Mouse (Mus musculus) ovary, postnatal 10 days (tissue): ENCODE data around the gene Slc25a28.

Experiments used
- DNase-seq: peaks from one replicate; pipeline ENCODE4 v3.0.0; 2022; ENCODE audit warnings: low spot score

Gene Slc25a28

GRCm38 (mm10) chr19:43675525-43676400 lies 1.1 kb upstream of the Slc25a28 start:
- DNase-seq, result no peak

DNA sequence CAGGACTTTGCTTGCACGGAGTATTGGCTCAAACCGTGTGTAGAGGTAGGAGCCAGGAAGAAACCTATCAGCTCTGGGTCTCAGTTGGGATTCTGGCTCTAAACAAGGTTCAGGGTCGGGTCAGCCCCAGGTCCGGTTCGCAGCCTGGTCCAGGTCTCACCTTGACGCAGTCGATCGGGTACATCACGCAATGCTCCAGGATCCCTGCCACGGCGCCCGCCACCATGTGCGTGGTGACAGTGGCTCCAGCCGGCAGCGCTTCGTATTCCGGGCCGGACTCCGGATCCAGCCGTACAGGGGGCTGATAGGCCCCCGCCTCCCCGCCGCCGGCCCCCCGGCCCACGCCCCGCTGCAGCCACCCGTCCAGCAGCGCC lies 378 bp downstream of the Slc25a28 start:
- no peak for DNase-seq

- DNase-seq, result no peak
These were observed 967 bp downstream of the Slc25a28 start for GRCm38 (mm10) chr19:43673513-43674315.

GRCm38 (mm10) chr19:43671054-43671453 lies 3.6 kb downstream of the Slc25a28 start:
- no peak for DNase-seq

- DNase-seq, result no peak
These were observed 5.4 kb downstream of the Slc25a28 start for GRCm38 (mm10) chr19:43669136-43669759.

- DNase-seq, result no peak
These were observed 7.3 kb downstream of the Slc25a28 start for GRCm38 (mm10) chr19:43667430-43667809.

DNA sequence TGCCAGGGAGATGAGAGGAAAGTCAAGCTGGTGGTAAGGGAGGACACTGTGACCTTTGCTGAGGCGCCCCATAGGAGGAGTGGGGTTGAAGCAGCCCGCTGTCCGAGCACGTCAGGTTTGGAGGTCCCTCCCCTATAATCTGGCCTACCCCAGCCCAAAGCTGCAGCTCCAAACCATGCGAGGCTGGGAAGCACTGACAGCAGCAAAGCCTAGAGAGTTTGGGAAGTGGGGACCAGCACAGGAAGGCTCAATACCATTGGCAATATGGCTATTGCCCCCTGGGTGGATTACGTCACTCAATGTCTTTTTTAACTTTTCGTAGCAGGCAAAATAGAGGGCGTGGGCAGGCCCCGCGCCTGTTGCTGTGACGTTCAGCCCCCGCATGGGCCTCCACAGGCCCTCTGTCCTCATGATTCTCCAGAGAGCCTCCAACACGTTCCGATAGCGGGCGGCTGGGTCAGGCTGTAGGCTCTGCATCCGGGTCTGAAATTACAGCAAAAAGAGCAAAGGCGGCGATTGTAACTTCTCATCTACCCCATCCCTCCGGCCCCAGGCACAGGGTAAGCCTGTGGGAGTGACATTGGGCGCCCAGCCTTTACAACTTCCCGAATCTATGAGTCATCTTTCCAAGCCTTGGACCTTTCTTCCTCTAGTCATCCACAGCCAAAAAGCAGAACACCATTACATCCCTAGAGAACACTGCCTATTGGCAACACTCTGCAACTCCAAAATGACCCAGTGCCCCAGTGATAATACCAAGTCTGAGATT lies 7.8 kb downstream of the Slc25a28 start:
- no peak for DNase-seq

DNA sequence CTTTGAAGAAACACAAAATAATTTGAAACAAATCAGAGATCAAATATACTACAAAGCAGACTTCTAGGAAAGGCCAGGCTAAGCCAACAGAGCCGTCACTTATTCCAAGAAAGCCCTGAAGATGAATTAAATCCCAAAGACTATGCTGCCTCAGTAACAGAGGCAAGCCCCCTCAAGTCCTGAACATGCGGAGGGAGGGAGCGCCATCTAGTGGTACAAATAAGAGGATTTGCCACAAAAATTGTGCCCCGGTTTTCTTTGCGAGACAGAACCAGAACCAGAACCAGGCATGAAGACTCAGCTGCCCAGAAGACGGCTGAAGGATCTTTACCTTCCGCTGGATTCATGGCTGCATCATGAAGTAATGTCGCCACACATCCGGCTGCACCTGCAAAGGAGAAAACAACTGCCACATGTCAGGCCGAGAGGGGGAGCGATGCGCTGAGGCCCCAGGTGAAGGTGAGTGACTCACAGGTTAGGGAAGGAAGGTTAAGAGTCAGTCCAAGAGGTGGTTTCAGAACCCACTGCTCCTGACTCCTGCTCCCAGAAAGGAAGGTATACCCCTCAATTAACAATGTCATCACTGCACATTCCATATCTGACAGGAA lies 9.1 kb downstream of the Slc25a28 start:
- DNase-seq, result no peak

DNA sequence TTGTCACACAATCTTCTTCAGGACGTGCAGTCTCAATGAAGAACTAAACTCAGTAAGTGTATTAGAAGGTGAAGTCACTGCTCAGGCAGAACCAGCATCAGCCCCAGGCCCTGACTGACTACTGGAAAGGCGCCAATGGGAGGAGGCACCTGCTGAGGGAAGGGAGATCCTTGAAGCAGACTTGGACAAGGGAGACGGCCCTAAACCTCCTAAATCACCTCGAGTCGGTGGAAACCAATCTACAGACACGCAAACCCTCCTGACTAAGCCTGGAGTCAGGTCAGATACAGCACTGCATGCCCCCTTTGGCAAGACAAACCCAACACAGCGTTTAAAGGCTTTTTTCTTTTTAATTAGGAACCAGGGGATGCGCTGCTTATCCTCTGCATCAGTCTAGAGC lies 11.2 kb downstream of the Slc25a28 start:
- no peak for DNase-seq

GRCm38 (mm10) chr19:43662176-43662967 lies 12.3 kb downstream of the Slc25a28 start:
- DNase-seq, result no peak

DNA sequence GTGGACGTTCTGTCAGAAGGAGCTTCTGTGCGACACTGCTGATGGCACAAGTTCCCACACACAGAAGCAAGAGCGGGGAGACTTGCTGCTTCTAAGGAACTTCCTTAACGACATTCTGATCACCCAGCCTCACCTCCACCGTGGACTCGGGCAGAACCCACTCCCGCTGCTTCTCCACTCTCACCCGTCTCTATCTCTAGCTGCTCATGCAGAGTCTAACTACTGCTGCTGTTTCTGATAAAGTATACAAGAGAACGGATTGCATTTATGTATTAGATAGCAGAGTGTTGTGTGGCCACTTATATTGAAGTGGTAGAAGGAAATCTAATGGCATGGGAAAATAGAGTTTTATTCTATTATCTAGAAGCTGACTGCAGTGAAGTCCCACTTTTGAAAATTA lies 13.9 kb downstream of the Slc25a28 start:
- DNase-seq, result no peak

- no peak for DNase-seq
These were observed 15.0 kb downstream of the Slc25a28 start for GRCm38 (mm10) chr19:43659632-43660031.

- DNase-seq, result no peak
These were observed 18.8 kb downstream of the Slc25a28 start for GRCm38 (mm10) chr19:43655735-43656492.

- DNase-seq, result no peak
These were observed 23.4 kb downstream of the Slc25a28 start for GRCm38 (mm10) chr19:43651241-43651785.

GRCm38 (mm10) chr19:43648343-43648742 lies 26.3 kb downstream of the Slc25a28 start:
- DNase-seq, result no peak

GRCm38 (mm10) chr19:43647261-43647660 lies 27.4 kb downstream of the Slc25a28 start:
- no peak for DNase-seq

- DNase-seq, result no peak
These were observed 27.8 kb downstream of the Slc25a28 start for GRCm38 (mm10) chr19:43646852-43647251.

DNA sequence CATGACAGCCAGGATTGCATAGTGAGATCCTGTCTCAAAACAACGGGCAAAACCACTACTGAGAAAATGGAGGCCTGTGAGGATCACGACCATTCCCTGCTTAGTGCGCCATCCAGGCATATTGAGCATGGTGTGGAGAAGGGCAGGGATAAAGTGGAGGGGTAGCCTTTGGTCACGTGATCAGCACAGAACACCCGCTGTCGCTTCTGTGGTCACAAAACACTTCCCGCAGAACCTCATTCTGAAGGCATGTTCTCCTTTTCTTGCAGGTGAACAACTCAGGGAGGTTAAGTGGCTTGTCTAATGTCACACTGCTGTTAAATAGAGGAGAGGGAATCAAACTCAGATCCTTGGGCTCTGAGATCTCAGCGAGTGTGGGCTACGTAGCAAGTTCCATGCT lies 29.2 kb downstream of the Slc25a28 start:
- DNase-seq, result no peak

GRCm38 (mm10) chr19:43642843-43643242 lies 31.8 kb downstream of the Slc25a28 start:
- no peak for DNase-seq

DNA sequence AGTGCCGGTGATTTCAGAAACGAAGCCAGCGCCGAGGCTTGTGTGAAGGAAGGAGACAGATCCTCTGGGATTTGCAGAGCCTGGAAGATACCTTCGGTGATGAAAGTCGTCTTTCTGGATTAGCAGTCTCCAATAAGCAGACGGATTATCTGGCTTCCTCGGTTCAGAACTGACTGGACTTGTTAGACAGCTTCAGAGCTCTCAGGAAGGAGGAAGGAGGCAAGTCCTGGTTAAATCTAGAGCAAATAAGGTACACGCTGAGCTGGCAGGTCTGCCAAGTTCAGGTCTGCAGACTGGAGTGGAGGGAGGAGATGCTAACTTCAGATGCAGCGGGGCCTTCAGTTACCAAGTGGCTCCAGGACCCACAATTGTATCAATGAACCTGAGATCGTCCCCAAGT lies 32.8 kb downstream of the Slc25a28 start:
- no peak for DNase-seq
